Mouse (Mus musculus) sigmoid colon, adult 10 weeks (tissue): ENCODE results near the gene March8. TPM values are rescaled to one million over a fixed set of nuclear protein-coding genes. Genes with fewer than 3 reads are reported as not detected.

Experiments used
- polyA plus RNA-seq: library from polyadenylated mRNA; stranded (reverse); fragments of 350-450 nt; fragmentation: Illumina TruSeq; extraction: RNeasy Lipid Tissue Mini Kit (QIAGEN cat#74804); gene quantifications from one replicate; pipeline ENCODE4 v1.2.3, GENCODE M21; 2014; ENCODE audit warnings: low read depth, low replicate concordance

The March8 gene
- 149 TPM for polyA plus RNA-seq

DNA sequence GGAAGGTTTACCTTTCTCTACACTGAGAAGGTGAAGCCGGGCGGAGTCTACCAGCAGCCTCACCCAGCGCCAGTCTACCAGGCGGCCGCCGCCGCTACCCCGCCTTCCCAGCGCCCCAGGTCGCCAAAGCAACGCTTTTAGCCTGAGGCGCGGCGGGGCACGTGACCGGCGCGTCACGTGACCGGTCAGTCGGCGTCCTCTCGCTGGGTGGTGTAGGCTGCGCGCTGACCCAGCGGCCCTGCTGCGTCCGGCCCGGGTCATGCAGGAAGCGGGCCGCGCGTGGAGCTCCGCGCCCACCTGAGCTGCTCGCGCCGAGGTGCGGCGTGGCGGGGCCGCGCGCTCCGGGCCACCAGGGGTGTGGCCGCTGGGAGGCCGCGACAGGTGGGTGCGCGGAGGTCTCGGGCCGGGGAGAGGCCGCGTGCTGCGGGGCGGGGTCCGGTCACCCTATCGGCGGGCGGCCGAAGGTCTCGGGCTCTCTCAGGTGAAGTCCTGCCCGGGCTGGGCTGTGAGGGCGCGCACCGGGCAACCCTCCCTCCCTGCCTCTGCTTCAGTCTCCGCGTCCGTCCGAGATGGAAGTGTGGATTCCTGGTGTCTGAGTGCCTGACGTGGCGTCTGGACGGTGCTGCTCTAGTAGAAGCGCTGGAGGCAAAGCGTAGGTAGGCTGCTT is at the start of gene March8:
TSS of gene March8 (plus strand) at position 190 of the 667 bp plus-strand sequence.

Other genes with a start within 250 kb of the March8 start
- 20.4 TPM for gene Tmcc1, start 144.5 kb upstream of the March8 start, polyA plus RNA-seq
- gene Washc2, start 130.0 kb upstream of the March8 start, polyA plus RNA-seq: 41.8 TPM
- gene Zfand4, start 73.8 kb upstream of the March8 start, polyA plus RNA-seq: 2.1 TPM
- gene Alox5, start 123.2 kb downstream of the March8 start, polyA plus RNA-seq: 1.5 TPM
- not detected for gene Olfr211, start 151.1 kb downstream of the March8 start, polyA plus RNA-seq
- gene Olfr212, start 168.5 kb downstream of the March8 start, polyA plus RNA-seq: not detected
- not detected for gene Olfr213, start 200.4 kb downstream of the March8 start, polyA plus RNA-seq
- gene Gm5580, start 213.1 kb downstream of the March8 start, polyA plus RNA-seq: not detected
- not detected for gene Olfr214, start 216.2 kb downstream of the March8 start, polyA plus RNA-seq
- not detected for gene Olfr215, start 246.2 kb downstream of the March8 start, polyA plus RNA-seq